Mouse (Mus musculus): ENCODE results near the gene Rom1.

The Rom1 gene

GRCm38 (mm10) chr19:8942276-8942964, 13.3 kb upstream of the Rom1 start:
- peak; percentile 63 for DNase-seq (ENCODE audit: low read depth, low spot score)

GRCm38 (mm10) chr19:8941515-8942217, 12.5 kb upstream of the Rom1 start, which contains the start of gene Mta2:
Mta2 (plus strand) TSS chr19:8941875.
- peak; percentile 98 for DNase-seq (ENCODE audit: low read depth, low spot score)

- DNase-seq (ENCODE audit: low read depth, low spot score) = no peak
Measured at GRCm38 (mm10) chr19:8941136-8941514, 12.0 kb upstream of the Rom1 start.

- DNase-seq (ENCODE audit: low read depth, low spot score) = peak; percentile 77
Measured at GRCm38 (mm10) chr19:8940526-8941133, 11.5 kb upstream of the Rom1 start.

- no peak for DNase-seq (ENCODE audit: low read depth, low spot score)
Measured at GRCm38 (mm10) chr19:8936736-8937135, 7.6 kb upstream of the Rom1 start.

GRCm38 (mm10) chr19:8930771-8931170, 1.6 kb upstream of the Rom1 start:
- DNase-seq (ENCODE audit: low read depth, low spot score) = no peak

- no peak for DNase-seq (ENCODE audit: low read depth, low spot score)
Measured at GRCm38 (mm10) chr19:8930117-8930516, 961 bp upstream of the Rom1 start.

- no peak for DNase-seq (ENCODE audit: low read depth, low spot score)
Measured at GRCm38 (mm10) chr19:8928689-8929223, 400 bp downstream of the Rom1 start.

GRCm38 (mm10) chr19:8927891-8928525, 1.1 kb downstream of the Rom1 start:
- DNase-seq (ENCODE audit: low read depth, low spot score) = no peak

GRCm38 (mm10) chr19:8926766-8927165, 2.4 kb downstream of the Rom1 start:
- no peak for DNase-seq (ENCODE audit: low read depth, low spot score)

- no peak for DNase-seq (ENCODE audit: low read depth, low spot score)
Measured at GRCm38 (mm10) chr19:8921741-8922140, 7.4 kb downstream of the Rom1 start.

GRCm38 (mm10) chr19:8920836-8921291, 8.3 kb downstream of the Rom1 start:
- DNase-seq (ENCODE audit: low read depth, low spot score) = peak; percentile 76

GRCm38 (mm10) chr19:8920073-8920736, 9.0 kb downstream of the Rom1 start, which contains the start of gene B3gat3:
B3gat3 (plus strand) TSS chr19:8920374.
- DNase-seq (ENCODE audit: low read depth, low spot score) = peak; percentile 95

GRCm38 (mm10) chr19:8919684-8920072, 9.5 kb downstream of the Rom1 start:
- DNase-seq (ENCODE audit: low read depth, low spot score) = peak; percentile 35

GRCm38 (mm10) chr19:8919000-8919399, 10.2 kb downstream of the Rom1 start:
- no peak for DNase-seq (ENCODE audit: low read depth, low spot score)

GRCm38 (mm10) chr19:8914212-8914611, 14.9 kb downstream of the Rom1 start:
- DNase-seq (ENCODE audit: low read depth, low spot score) = no peak

- no peak for DNase-seq (ENCODE audit: low read depth, low spot score)
Measured at GRCm38 (mm10) chr19:8911810-8912209, 17.3 kb downstream of the Rom1 start.

GRCm38 (mm10) chr19:8908531-8908930, 20.6 kb downstream of the Rom1 start:
- DNase-seq (ENCODE audit: low read depth, low spot score) = no peak

GRCm38 (mm10) chr19:8903412-8903811, 25.7 kb downstream of the Rom1 start:
- DNase-seq (ENCODE audit: low read depth, low spot score) = no peak

- DNase-seq (ENCODE audit: low read depth, low spot score) = no peak
Measured at GRCm38 (mm10) chr19:8899079-8899478, 30.1 kb downstream of the Rom1 start.

GRCm38 (mm10) chr19:8898576-8898975, 30.6 kb downstream of the Rom1 start:
- DNase-seq (ENCODE audit: low read depth, low spot score) = peak; percentile 37
